Mouse (Mus musculus) testis, adult 2 months (tissue): ENCODE data around the gene Slc52a3. TPM values are rescaled to one million over a fixed set of nuclear protein-coding genes. Genes with fewer than 3 reads are reported as not detected.

Experiments
- H3K27ac ChIP-seq: fragments of 200-500 bp; 2 replicates; pipeline ENCODE4 v1.5.1; 2012; ENCODE audit warnings: low read depth, low read length; ENCODE audit not compliant: control insufficient read depth, insufficient read depth
- H3K27me3 ChIP-seq: fragments of 200-500 bp; 2 replicates; pipeline ENCODE4 v1.6.1; 2012; ENCODE audit warnings: mild to moderate bottlenecking, low read length, moderate library complexity; ENCODE audit not compliant: control insufficient read depth, insufficient read depth
- H3K36me3 ChIP-seq: fragments of 200-500 bp; 2 replicates; pipeline ENCODE4 v1.6.1; 2012; ENCODE audit warnings: mild to moderate bottlenecking, low read length; ENCODE audit not compliant: control insufficient read depth, insufficient read depth
- H3K4me1 ChIP-seq: fragments of 200-500 bp; 2 replicates; pipeline ENCODE4 v1.6.1; 2012; ENCODE audit warnings: low read length; ENCODE audit not compliant: control insufficient read depth, insufficient read depth
- H3K4me3 ChIP-seq: fragments of 200-500 bp; 2 replicates; pipeline ENCODE4 v1.5.1; 2012; ENCODE audit warnings: low read depth, mild to moderate bottlenecking, low read length, moderate library complexity, mixed read lengths; ENCODE audit not compliant: control insufficient read depth
- CTCF ChIP-seq: fragments of 200-500 bp; IDR thresholded peaks from 2 replicates; pipeline ENCODE4 v1.5.1; 2012; ENCODE audit warnings: low read depth, mild to moderate bottlenecking, inconsistent platforms, low read length, moderate library complexity; ENCODE audit not compliant: control insufficient read depth, insufficient read depth, insufficient replicate concordance
- POLR2A ChIP-seq: fragments of 200-500 bp; IDR thresholded peaks from 2 replicates; pipeline ENCODE4 v1.6.1; 2012; ENCODE audit warnings: low read depth, mild to moderate bottlenecking, inconsistent platforms, low read length, moderate library complexity; ENCODE audit not compliant: control insufficient read depth
- polyA plus RNA-seq: library from polyadenylated mRNA; depleted of rRNA; stranded (reverse); fragments of >200 nt; gene quantifications from 2 replicates; pipeline ENCODE4 v1.2.3, GENCODE M21; 2012; rRNA removed

Gene Slc52a3
- polyA plus RNA-seq, result 37.6 and 52.4 TPM in 2 replicates

GRCm38 (mm10) chr2:151996229-151997189 lies at the start of gene Slc52a3:
Gene Slc52a3, plus strand, starts transcription at chr2:151996511.
- TF ChIP-seq CTCF (peak; percentile 98), POLR2A (no peak)
- H3K36me3 ChIP-seq, result no peaks in the 10 kb centered on the region
- H3K27me3 ChIP-seq, result no peaks in the 10 kb centered on the region
- H3K4me3 ChIP-seq, result peak within 1 kb of the TSS; percentile 54
- no peak within 1 kb of the TSS for H3K27ac ChIP-seq
- peaks cover 10% of the 10 kb centered on the region for H3K4me1 ChIP-seq

- TF ChIP-seq CTCF, result no peak
- TF ChIP-seq POLR2A, result no peak
- Histone ChIP-seq H3K4me1 (no peaks in the 10 kb centered on the region), H3K36me3 (no peaks in the 10 kb centered on the region), H3K4me3 (no peak overlapping the region), H3K27ac (no peak overlapping the region), H3K27me3 (no peaks in the 10 kb centered on the region)
These were observed 48.7 kb upstream of the Slc52a3 start for GRCm38 (mm10) chr2:151947617-151948016.

DNA sequence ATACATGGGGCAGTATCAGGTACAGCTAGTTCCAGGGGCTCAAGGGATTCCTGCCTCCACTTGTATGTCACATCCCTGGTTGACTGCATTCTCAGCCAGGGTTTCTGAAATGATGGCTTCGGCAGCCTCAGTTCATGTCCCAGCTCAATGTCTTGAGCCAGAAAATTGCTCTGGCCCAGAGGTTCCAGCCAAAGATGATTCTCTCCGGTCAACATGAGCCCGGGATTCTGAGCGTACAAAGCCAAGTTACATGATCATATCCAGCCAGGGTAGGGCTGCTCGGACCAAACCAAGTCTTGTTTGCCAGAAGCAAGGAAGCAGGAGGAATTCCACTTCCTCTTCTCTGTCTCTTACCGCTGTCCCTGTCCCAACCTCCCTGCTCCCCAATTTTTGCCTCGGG lies 48.0 kb upstream of the Slc52a3 start:
- TF ChIP-seq POLR2A (no peak), CTCF (no peak)
- H3K36me3 ChIP-seq, result no peaks in the 10 kb centered on the region
- H3K27me3 ChIP-seq, result no peaks in the 10 kb centered on the region
- no peaks in the 10 kb centered on the region for H3K4me1 ChIP-seq
- H3K27ac ChIP-seq, result no peak overlapping the region
- no peak overlapping the region for H3K4me3 ChIP-seq

GRCm38 (mm10) chr2:151949082-151949774 lies 47.1 kb upstream of the Slc52a3 start:
- H3K27ac ChIP-seq, result peak overlapping the region; percentile 7; the same call in 1 of the 2 replicates
- no peak overlapping the region for H3K4me3 ChIP-seq
- H3K36me3 ChIP-seq, result no peaks in the 10 kb centered on the region
- no peaks in the 10 kb centered on the region for H3K4me1 ChIP-seq
- H3K27me3 ChIP-seq, result no peaks in the 10 kb centered on the region
- TF ChIP-seq CTCF, result no peak
- TF ChIP-seq POLR2A, result no peak

- TF ChIP-seq POLR2A, result no peak
- TF ChIP-seq CTCF, result no peak
- H3K4me3 ChIP-seq, result no peak overlapping the region
- H3K4me1 ChIP-seq, result no peaks in the 10 kb centered on the region
- no peaks in the 10 kb centered on the region for H3K27me3 ChIP-seq
- no peak overlapping the region for H3K27ac ChIP-seq
- no peaks in the 10 kb centered on the region for H3K36me3 ChIP-seq
These were observed 42.6 kb upstream of the Slc52a3 start for GRCm38 (mm10) chr2:151953665-151954064.

- TF ChIP-seq POLR2A (no peak), CTCF (no peak)
- no peaks in the 10 kb centered on the region for H3K36me3 ChIP-seq
- no peak overlapping the region for H3K27ac ChIP-seq
- H3K27me3 ChIP-seq, result no peaks in the 10 kb centered on the region
- H3K4me3 ChIP-seq, result no peak overlapping the region
- no peaks in the 10 kb centered on the region for H3K4me1 ChIP-seq
These were observed 39.7 kb upstream of the Slc52a3 start for GRCm38 (mm10) chr2:151956500-151957137.

DNA sequence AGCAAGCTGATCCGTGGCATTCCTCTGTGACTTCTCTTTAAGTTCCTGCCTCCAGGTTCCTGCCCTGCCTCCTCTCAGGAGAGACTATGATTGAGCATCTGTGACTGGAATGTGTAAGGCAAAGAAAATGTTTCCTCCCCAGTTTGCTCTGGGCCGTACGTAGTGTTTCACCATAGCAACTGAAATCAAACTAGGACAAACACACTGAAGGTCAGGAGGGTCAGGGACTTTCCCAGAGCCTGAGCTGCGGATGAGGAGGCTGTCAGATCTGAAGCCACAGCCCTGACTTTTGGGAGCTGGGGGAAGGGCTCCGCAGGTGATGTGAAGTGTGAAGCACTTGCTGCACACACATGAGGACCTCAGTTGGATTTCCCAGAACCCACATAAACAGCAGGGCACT lies 37.0 kb upstream of the Slc52a3 start:
- Histone ChIP-seq H3K36me3 (no peaks in the 10 kb centered on the region), H3K4me1 (no peaks in the 10 kb centered on the region), H3K27ac (no peak overlapping the region), H3K27me3 (no peaks in the 10 kb centered on the region), H3K4me3 (no peak overlapping the region)
- TF ChIP-seq CTCF (no peak), POLR2A (no peak)
